8 mouse cellular contexts compared by ENCODE assay signal in the genomic region with DNA sequence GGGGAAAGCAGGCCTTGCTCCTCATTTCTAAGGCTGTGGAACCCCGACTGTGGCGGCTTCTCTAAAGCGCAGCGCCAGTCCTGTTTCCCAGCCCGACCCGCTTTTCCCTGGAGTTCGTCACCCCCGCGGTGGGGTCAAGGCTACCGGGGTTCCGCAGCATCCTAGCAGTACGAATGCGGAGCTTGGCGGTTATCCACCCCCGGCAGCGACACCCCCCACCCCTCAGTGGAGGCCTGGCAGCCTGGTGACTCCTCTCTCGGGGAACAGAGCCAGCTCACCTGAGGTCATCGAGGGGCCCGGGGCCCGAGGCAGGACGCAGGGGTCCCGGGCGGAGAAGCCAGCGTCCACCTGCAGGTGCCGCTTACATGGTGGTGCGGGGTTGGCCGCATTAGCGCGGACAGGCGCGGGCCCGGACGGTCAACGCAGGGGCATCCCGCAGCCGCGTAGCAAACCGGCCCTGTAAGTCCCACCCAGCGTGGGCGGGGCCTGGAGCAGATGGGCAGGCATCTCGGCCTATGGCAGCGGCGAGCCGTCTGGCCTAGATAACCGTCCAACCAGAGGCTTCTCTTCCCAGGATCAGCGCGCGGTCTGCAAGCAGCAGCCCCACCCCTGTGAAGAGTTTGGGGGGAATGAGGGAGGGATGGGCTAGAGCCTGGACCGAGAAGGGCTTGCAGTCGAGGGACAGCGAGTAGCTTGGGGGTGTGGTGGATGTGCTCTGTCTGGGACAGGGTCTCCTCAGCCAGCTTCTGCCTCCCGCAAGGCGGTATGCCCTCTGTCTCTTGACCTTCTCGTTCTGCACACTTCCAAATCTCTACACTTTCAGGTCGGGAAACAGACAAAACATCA. TPM values are rescaled to one million over a fixed set of nuclear protein-coding genes. Genes with fewer than 3 reads are reported as not detected.
DNase-seq lines count a peak whose midpoint lies in the region; ATAC-seq and TF ChIP-seq lines count a peak whose summit lies in the region.

A gene (minus strand): TSS at position 468 of the 846 bp plus-strand sequence.

- no peak for TF ChIP-seq POLR2A in ES-Bruce4 (IDR thresholded peaks at IDR 0.05; ENCODE audit: insufficient read depth, low read length)
- TF ChIP-seq POLR2A in lung, adult 2 months (IDR thresholded peaks at IDR 0.05; ENCODE audit: borderline replicate concordance, extremely low read depth, low read depth, low read length): peak; percentile 53; the same call in 1 of the 2 replicates

- no peaks in the 10 kb centered on the region for H3K9me3 ChIP-seq in ES-Bruce4 (replicated peaks; ENCODE audit: control insufficient read depth, insufficient read depth, low read length, poor library complexity, severe bottlenecking)
- H3K9me3 ChIP-seq in forebrain, embryonic 14.5 days (replicated peaks; ENCODE audit: control insufficient read depth, low read length): no peaks in the 10 kb centered on the region

- 0 out of 2 replicates have a peak, but pooled peaks cover 2% of the 10 kb centered on the region for H3K27me3 ChIP-seq in ES-Bruce4 (ENCODE audit: control insufficient read depth, insufficient read depth, low read length, poor library complexity, severe bottlenecking)
- H3K27me3 ChIP-seq in forebrain, embryonic 14.5 days (replicated peaks; ENCODE audit: control insufficient read depth, insufficient read depth, low read length): no peaks in the 10 kb centered on the region

- peaks cover 2% of the 10 kb centered on the region for H3K4me1 ChIP-seq in ES-Bruce4 (ENCODE audit: control insufficient read depth, insufficient read depth, low read length)
- H3K4me1 ChIP-seq in forebrain, embryonic 14.5 days (ENCODE audit: control insufficient read depth, insufficient read depth, low read length): peaks cover 20% of the 10 kb centered on the region
- peaks cover 6% of the 10 kb centered on the region for H3K4me1 ChIP-seq in lung, adult 2 months (ENCODE audit: control insufficient read depth, insufficient read depth, low read length)

- intact Hi-C loops in heart, postnatal 14 days (cut with DNase I): loop anchor here (2.0 to 5.0 kb wide), 4 partner anchors 21 to 191 kb away; a partner anchor contains a TSS

- 0% methylated on average over 55 of the region's 55 CpGs for WGBS in forebrain, embryonic 14.5 days
- 1% methylated on average over 55 of the region's 55 CpGs for WGBS in lung, adult 2 months

- H3K4me3 ChIP-seq in ES-Bruce4 (ENCODE audit: low read depth, low read length): peak within 1 kb of the TSS; percentile 73
- peak within 1 kb of the TSS; percentile 75 for H3K4me3 ChIP-seq in forebrain, embryonic 14.5 days (ENCODE audit: low read depth, low read length)
- H3K4me3 ChIP-seq in lung, adult 2 months (replicated peaks; ENCODE audit: extremely low read depth, low read depth, low read length): peak within 1 kb of the TSS; percentile 78

- peak within 1 kb of the TSS; percentile 75 for H3K9ac ChIP-seq in ES-Bruce4 (ENCODE audit: low read depth, poor library complexity, severe bottlenecking)
- peak within 1 kb of the TSS; percentile 77 for H3K9ac ChIP-seq in forebrain, embryonic 14.5 days (ENCODE audit: low read length)

- H3K4me2 ChIP-seq in forebrain, embryonic 14.5 days (ENCODE audit: low read length): peak within 1 kb of the TSS; percentile 76

- TF ChIP-seq EP300 in ES-Bruce4 (IDR thresholded peaks at IDR 0.05; ENCODE audit: insufficient read depth, low read depth, low read length): 0 out of 2 replicates have a peak, but pooled peaks have one; percentile 20

- no peak for TF ChIP-seq CTCF in ES-Bruce4 (IDR thresholded peaks at IDR 0.05; ENCODE audit: low read depth, low read length)
- no peak for TF ChIP-seq CTCF in lung, adult 2 months (IDR thresholded peaks at IDR 0.05; ENCODE audit: insufficient read depth, low read length)

- peak; percentile 77 for ATAC-seq in cerebellum, adult (ENCODE audit: insufficient number of reproducible peaks, low FRiP score, low TSS enrichment)
- ATAC-seq in forebrain, embryonic 14.5 days: peak; percentile 84
- ATAC-seq in neutrophil, adult 5-6 weeks (ENCODE audit: extremely low read depth, insufficient number of reproducible peaks, low FRiP score, poor library complexity, severe bottlenecking): peak; percentile 54

- DNase-seq in forebrain, embryonic 14.5 days (ENCODE audit: low spot score): peak; percentile 97
- peak; percentile 98 to 99 for DNase-seq in heart, postnatal 14 days
- peak; percentile 95 to 99 for DNase-seq in layer of hippocampus, adult 18-20 months (ENCODE audit: low spot score in 2 of 2)
- peak; percentile 98 for DNase-seq in lung, adult 2 months
- DNase-seq in thymus, adult 18-20 months: peak; percentile 95 to 96

- no peak within 1 kb of the TSS for H3K27ac ChIP-seq in ES-Bruce4 (ENCODE audit: insufficient read depth, low read length)
- peak within 1 kb of the TSS; percentile 88 for H3K27ac ChIP-seq in forebrain, embryonic 14.5 days (ENCODE audit: low read depth, low read length)

- peaks cover 3% of the 10 kb centered on the region; the same call in 1 of the 2 replicates for H3K36me3 ChIP-seq in ES-Bruce4 (ENCODE audit: control insufficient read depth, insufficient read depth, low read length, poor library complexity, severe bottlenecking)
- peaks cover 32% of the 10 kb centered on the region for H3K36me3 ChIP-seq in forebrain, embryonic 14.5 days (ENCODE audit: control insufficient read depth, insufficient read depth, low read length)

RNA-seq across cellular contexts. Expression of the gene that starts here (rescaled TPM):
- polyA plus RNA-seq in ES-Bruce4 (2011; ENCODE audit: insufficient read depth, insufficient read length, low read depth, missing spikeins): 10.1 and 13.7 TPM in 2 replicates
- polyA plus RNA-seq in forebrain, embryonic 14.5 days (2014; fragmentation: Nextera tagmentation; extraction: Ambion mirVana): 75.7 and 93.7 TPM in 2 replicates
- total RNA-seq in heart, postnatal 14 days (2021): 10 to 100 TPM; 29.1 to 31.9 TPM
- 100 to 1,000 TPM; 287 to 312 TPM for total RNA-seq in layer of hippocampus, adult 18-20 months (2021)
- polyA plus RNA-seq in lung, adult 2 months (2012; rRNA removed): 38.1 and 43.3 TPM in 2 replicates
- 7.8 and 11.0 TPM in 2 replicates for total RNA-seq in neutrophil, adult 5-6 weeks (2017)

Comparison
In these comparisons a context has a peak if more than half of its experiments do, and no peak if none do; other contexts are left out.
1. RNA of the gene that starts here (total RNA-seq): 287 to 312 TPM in layer of hippocampus, adult 18-20 months; 29.1 to 31.9 TPM in heart, postnatal 14 days and 7.8 to 11.0 TPM in neutrophil, adult 5-6 weeks; every median in the first group is over 4 times any median in the second.
2. Peak in every context shown above with its lines, with median percentiles within 50 percentile points of each other: H3K4me3 ChIP-seq, ATAC-seq and DNase-seq.